Comparison of ENCODE assay signal across 8 mouse cellular contexts in genomic region chr7:25674719-25675300, GRCm38 (mm10). TPM values are rescaled to one million over a fixed set of nuclear protein-coding genes. Genes with fewer than 3 reads are reported as not detected.
DNase-seq lines count a peak whose midpoint lies in the region; ATAC-seq and TF ChIP-seq lines count a peak whose summit lies in the region.

Gene Tmem91 (minus strand): TSS chr7:25675166.

- H3K9me3 ChIP-seq in heart, embryonic 15.5 days (replicated peaks) = no peaks in the 10 kb centered on the region
- no peaks in the 10 kb centered on the region for H3K9me3 ChIP-seq in ES-Bruce4 (replicated peaks; ENCODE audit: control insufficient read depth, insufficient read depth, low read length, poor library complexity, severe bottlenecking)
- no peaks in the 10 kb centered on the region for H3K9me3 ChIP-seq in forebrain, embryonic 13.5 days (replicated peaks)
- H3K9me3 ChIP-seq in neural tube, embryonic 14.5 days (ENCODE audit: control insufficient read depth, low read length) = no peaks in the 10 kb centered on the region

- H3K27ac ChIP-seq in heart, embryonic 15.5 days = no peak within 1 kb of the TSS
- no peak within 1 kb of the TSS for H3K27ac ChIP-seq in ES-Bruce4 (ENCODE audit: insufficient read depth, low read length)
- H3K27ac ChIP-seq in forebrain, embryonic 13.5 days = no peak within 1 kb of the TSS
- no peak within 1 kb of the TSS for H3K27ac ChIP-seq in neural tube, embryonic 14.5 days (ENCODE audit: low read depth, low read length)

- ATAC-seq in heart, embryonic 15.5 days (replicated peaks; ENCODE audit: insufficient number of reproducible peaks, insufficient read depth, low FRiP score, low read depth) = no peak
- peak; percentile 13; the same call in 1 of the 2 replicates for ATAC-seq in forebrain, embryonic 13.5 days
- peak; percentile 38; the same call in 1 of the 2 replicates for ATAC-seq in neural tube, embryonic 14.5 days (ENCODE audit: low read depth)

- H3K4me3 ChIP-seq in heart, embryonic 15.5 days = peak within 1 kb of the TSS; percentile 42
- peak within 1 kb of the TSS; percentile 60 for H3K4me3 ChIP-seq in ES-Bruce4 (ENCODE audit: low read depth, low read length)
- H3K4me3 ChIP-seq in forebrain, embryonic 13.5 days = peak within 1 kb of the TSS; percentile 35
- peak within 1 kb of the TSS; percentile 43 for H3K4me3 ChIP-seq in neural tube, embryonic 14.5 days (ENCODE audit: low read depth, low read length)

- peaks cover 28% of the 10 kb centered on the region for H3K27me3 ChIP-seq in heart, embryonic 15.5 days
- no peaks in the 10 kb centered on the region; the same call in 1 of the 2 replicates for H3K27me3 ChIP-seq in ES-Bruce4 (ENCODE audit: control insufficient read depth, insufficient read depth, low read length, poor library complexity, severe bottlenecking)
- peaks cover 38% of the 10 kb centered on the region for H3K27me3 ChIP-seq in forebrain, embryonic 13.5 days
- H3K27me3 ChIP-seq in neural tube, embryonic 14.5 days (ENCODE audit: control insufficient read depth, insufficient read depth, low read length) = 0 out of 2 replicates have a peak, but pooled peaks cover 6% of the 10 kb centered on the region

- H3K4me2 ChIP-seq in heart, embryonic 15.5 days = peak within 1 kb of the TSS; percentile 63
- peak within 1 kb of the TSS; percentile 57 for H3K4me2 ChIP-seq in forebrain, embryonic 13.5 days
- H3K4me2 ChIP-seq in neural tube, embryonic 14.5 days (ENCODE audit: low read depth, low read length) = peak within 1 kb of the TSS; percentile 57

- no peak for DNase-seq in heart, postnatal 25 days (ENCODE audit: low spot score)
- no peak for DNase-seq in left cerebral cortex, postnatal 4 days
- no peak for DNase-seq in embryo, embryonic 10.5 days (ENCODE audit: low spot score)
- DNase-seq in yolk sac, embryonic 10.5 days (ENCODE audit: low spot score) = no peak

- peaks cover 25% of the 10 kb centered on the region for H3K4me1 ChIP-seq in heart, embryonic 15.5 days (replicated peaks)
- H3K4me1 ChIP-seq in ES-Bruce4 (ENCODE audit: control insufficient read depth, insufficient read depth, low read length) = peaks cover 4% of the 10 kb centered on the region
- peaks cover 26% of the 10 kb centered on the region for H3K4me1 ChIP-seq in forebrain, embryonic 13.5 days
- peaks cover 3% of the 10 kb centered on the region; the same call in 1 of the 2 replicates for H3K4me1 ChIP-seq in neural tube, embryonic 14.5 days (ENCODE audit: control insufficient read depth, insufficient read depth, low read length)

- no peak for TF ChIP-seq POLR2A in ES-Bruce4 (IDR thresholded peaks at IDR 0.05; ENCODE audit: insufficient read depth, low read length)

- no peak for TF ChIP-seq CTCF in ES-Bruce4 (IDR thresholded peaks at IDR 0.05; ENCODE audit: low read depth, low read length)

- no peaks in the 10 kb centered on the region for H3K36me3 ChIP-seq in heart, embryonic 15.5 days
- peaks cover 4% of the 10 kb centered on the region; the same call in 1 of the 2 replicates for H3K36me3 ChIP-seq in ES-Bruce4 (ENCODE audit: control insufficient read depth, insufficient read depth, low read length, poor library complexity, severe bottlenecking)
- no peaks in the 10 kb centered on the region for H3K36me3 ChIP-seq in forebrain, embryonic 13.5 days (ENCODE audit: poor library complexity, severe bottlenecking)
- H3K36me3 ChIP-seq in neural tube, embryonic 14.5 days (ENCODE audit: control insufficient read depth, insufficient read depth, low read length) = no peaks in the 10 kb centered on the region

- intact Hi-C loops in heart, postnatal 25 days (cut with DNase I) = no loop called here
- intact Hi-C loops in left cerebral cortex, postnatal 4 days (cut with DNase I) = no loop called here

- no peak for TF ChIP-seq EP300 in ES-Bruce4 (IDR thresholded peaks at IDR 0.05; ENCODE audit: insufficient read depth, low read depth, low read length)

- H3K9ac ChIP-seq in heart, embryonic 15.5 days = peak within 1 kb of the TSS; percentile 39
- peak within 1 kb of the TSS; percentile 60 for H3K9ac ChIP-seq in ES-Bruce4 (ENCODE audit: low read depth, poor library complexity, severe bottlenecking)
- peak within 1 kb of the TSS; percentile 54 for H3K9ac ChIP-seq in forebrain, embryonic 13.5 days
- H3K9ac ChIP-seq in neural tube, embryonic 14.5 days (replicated peaks; ENCODE audit: low read depth, low read length) = peak within 1 kb of the TSS; percentile 56

- 4% methylated on average over 29 of the region's 29 CpGs for WGBS in heart, embryonic 15.5 days
- 2% methylated on average over 29 of the region's 29 CpGs for WGBS in forebrain, embryonic 13.5 days
- 4% methylated on average over 29 of the region's 29 CpGs for WGBS in neural tube, embryonic 14.5 days

RNA-seq across cellular contexts. Expression of gene Tmem91, which starts in this region (rescaled TPM):
- polyA plus RNA-seq in heart, embryonic 15.5 days (2015; fragmentation: Nextera tagmentation; extraction: Ambion mirVana) = 1.8 and 2.2 TPM in 2 replicates
- not detected for total RNA-seq in heart, postnatal 25 days (2021)
- polyA plus RNA-seq in ES-Bruce4 (2011; ENCODE audit: insufficient read depth, insufficient read length, low read depth, missing spikeins) = 3.3 and 3.7 TPM in 2 replicates
- 5.2 and 7.5 TPM in 2 replicates for polyA plus RNA-seq in forebrain, embryonic 13.5 days (2015; fragmentation: Nextera tagmentation; extraction: Ambion mirVana)
- total RNA-seq in left cerebral cortex, postnatal 4 days (2021) = 10 to 100 TPM; 14.6 to 19.9 TPM
- 39.7 and 66.3 TPM in 2 replicates for polyA plus RNA-seq in neural tube, embryonic 14.5 days (2014; fragmentation: Nextera tagmentation; extraction: Ambion mirVana)

Comparison
In these comparisons a context has a peak if more than half of its experiments do, and no peak if none do; other contexts are left out.
1. RNA of gene Tmem91 (total RNA-seq): 14.6 to 19.9 TPM in left cerebral cortex, postnatal 4 days; not detected in heart, postnatal 25 days; every median in the first group is over 10 times any median in the second.
2. Peak in every context shown above with its lines, with median percentiles within 50 percentile points of each other: H3K4me2 ChIP-seq, H3K4me3 ChIP-seq and H3K9ac ChIP-seq.